Mouse (Mus musculus): Measurements from ENCODE around the gene Hpse2.

Hpse2 gene

GRCm38 (mm10) chr19:43156085-43156484 lies 232.1 kb downstream of the Hpse2 start:
- CTCF ChIA-PET = no interaction called here

- CTCF ChIA-PET = no interaction called here
Observed at GRCm38 (mm10) chr19:43155582-43155981, 232.6 kb downstream of the Hpse2 start.

- CTCF ChIA-PET = no interaction called here
Observed at GRCm38 (mm10) chr19:43147901-43148300, 240.3 kb downstream of the Hpse2 start.

GRCm38 (mm10) chr19:43146820-43147219 lies 241.3 kb downstream of the Hpse2 start:
- CTCF ChIA-PET = no interaction called here

- CTCF ChIA-PET = no interaction called here
Observed at GRCm38 (mm10) chr19:43141646-43142045, 246.5 kb downstream of the Hpse2 start.

- CTCF ChIA-PET = no interaction called here
Observed at GRCm38 (mm10) chr19:43109796-43110195, 278.4 kb downstream of the Hpse2 start.

GRCm38 (mm10) chr19:43096915-43097314 lies 291.2 kb downstream of the Hpse2 start:
- CTCF ChIA-PET = no interaction called here

GRCm38 (mm10) chr19:43087216-43087615 lies 300.9 kb downstream of the Hpse2 start:
- CTCF ChIA-PET = no interaction called here

- CTCF ChIA-PET = no interaction called here
Observed at GRCm38 (mm10) chr19:43064155-43064554, 324.0 kb downstream of the Hpse2 start.

GRCm38 (mm10) chr19:43044506-43044905 lies 343.6 kb downstream of the Hpse2 start:
- CTCF ChIA-PET = no interaction called here

GRCm38 (mm10) chr19:43042721-43043120 lies 345.4 kb downstream of the Hpse2 start:
- CTCF ChIA-PET = interaction anchor here (0.7 kb wide), 1 partner anchor 15 kb away, joined by 3 read pairs; no protein-coding TSS in a partner anchor

GRCm38 (mm10) chr19:43042211-43042610 lies 345.9 kb downstream of the Hpse2 start:
- CTCF ChIA-PET = interaction anchor here (0.7 kb wide), 1 partner anchor 15 kb away, joined by 3 read pairs; no protein-coding TSS in a partner anchor

GRCm38 (mm10) chr19:43036381-43036780 lies 351.8 kb downstream of the Hpse2 start:
- CTCF ChIA-PET = no interaction called here

GRCm38 (mm10) chr19:43027305-43027704 lies 360.9 kb downstream of the Hpse2 start:
- CTCF ChIA-PET = interaction anchor here (0.6 kb wide), 1 partner anchor 28 kb away, joined by 13 read pairs; no protein-coding TSS in a partner anchor

GRCm38 (mm10) chr19:43022611-43023173 lies 365.5 kb downstream of the Hpse2 start:
- CTCF ChIA-PET = interaction anchor here (0.6 kb wide), 1 partner anchor 457 kb away, joined by 3 read pairs; no protein-coding TSS in a partner anchor

GRCm38 (mm10) chr19:43018792-43019191 lies 369.4 kb downstream of the Hpse2 start:
- CTCF ChIA-PET = interaction anchor here (0.6 kb wide), 1 partner anchor 587 kb away, joined by 3 read pairs; no protein-coding TSS in a partner anchor

- CTCF ChIA-PET = no interaction called here
Observed at GRCm38 (mm10) chr19:42996406-42996805, 391.7 kb downstream of the Hpse2 start.

GRCm38 (mm10) chr19:42988833-42989232 lies 399.3 kb downstream of the Hpse2 start:
- CTCF ChIA-PET = no interaction called here

- CTCF ChIA-PET = no interaction called here
Observed at GRCm38 (mm10) chr19:42986315-42986701, 401.8 kb downstream of the Hpse2 start.

GRCm38 (mm10) chr19:42985372-42986314 lies 402.5 kb downstream of the Hpse2 start:
- CTCF ChIA-PET = no interaction called here

GRCm38 (mm10) chr19:42980537-42980936 lies 407.6 kb downstream of the Hpse2 start:
- CTCF ChIA-PET = no interaction called here

GRCm38 (mm10) chr19:42977938-42978337 lies 410.2 kb downstream of the Hpse2 start:
- CTCF ChIA-PET = no interaction called here

GRCm38 (mm10) chr19:42973740-42974139 lies 414.4 kb downstream of the Hpse2 start:
- CTCF ChIA-PET = no interaction called here

Data from spleen, embryonic (tissue).